Mouse (Mus musculus): ENCODE measurements around the gene Rrnad1. TPM values are rescaled to one million over a fixed set of nuclear protein-coding genes. Genes with fewer than 3 reads are reported as not detected.
A peak's percentile ranks its signal among the peaks of the same experiment; 100 is the strongest.
"Not testable (repeated sequence)": the region's sequence is repeated elsewhere in the genome, so short reads cannot be mapped to it uniquely, and the experiment has no call there.

The Rrnad1 gene
- polyA plus RNA-seq, 1 experiment: 17.8 TPM

GRCm38 (mm10) chr3:87891481-87891880 is 39.0 kb downstream of the Rrnad1 start:
- Histone ChIP-seq H3K4me3 (ENCODE audit: insufficient read depth, low read length) (no peak overlapping the region), H3K4me1 (ENCODE audit: control insufficient read depth, insufficient read depth, low read length) (0 out of 2 replicates have a peak, but pooled peaks cover 2% of the 10 kb centered on the region), H3K27ac (ENCODE audit: insufficient read depth, low read depth, low read length) (no peak overlapping the region)
- TF ChIP-seq CTCF (IDR thresholded peaks at IDR 0.05; ENCODE audit: low read depth, low read length) (no peak), POLR2A (IDR thresholded peaks at IDR 0.05; ENCODE audit: borderline replicate concordance, low read depth, low read length) (no peak)

- not testable (repeated sequence) for H3K4me3 ChIP-seq (ENCODE audit: insufficient read depth, low read length); H3K27ac ChIP-seq (ENCODE audit: insufficient read depth, low read depth, low read length)
- peaks cover 12% of the 10 kb centered on the region for H3K4me1 ChIP-seq (ENCODE audit: control insufficient read depth, insufficient read depth, low read length)
Observed at GRCm38 (mm10) chr3:87887400-87887799, 43.1 kb downstream of the Rrnad1 start.

DNA sequence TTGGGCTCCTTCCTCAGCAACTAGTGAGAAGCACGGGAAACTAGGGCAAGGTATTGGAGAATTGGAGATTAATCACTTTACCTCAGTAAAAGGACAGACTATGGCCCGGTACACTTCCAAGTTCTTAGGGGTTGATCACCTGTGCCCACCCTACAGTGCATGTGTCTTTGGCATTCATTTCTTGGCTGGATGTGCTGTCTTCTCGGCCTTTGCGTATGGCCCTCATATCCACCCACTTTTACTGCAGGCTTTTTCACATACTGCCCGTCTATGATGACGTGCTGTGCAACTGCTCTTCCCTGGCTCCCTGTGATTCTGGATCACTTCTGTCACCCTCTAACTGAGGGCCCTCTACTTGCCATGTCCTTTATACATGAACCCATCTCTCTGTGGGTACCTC is 44.1 kb downstream of the Rrnad1 start:
- H3K4me1 ChIP-seq (ENCODE audit: control insufficient read depth, insufficient read depth, low read length): peaks cover 13% of the 10 kb centered on the region
- no peak overlapping the region for H3K27ac ChIP-seq (ENCODE audit: insufficient read depth, low read depth, low read length)
- TF ChIP-seq POLR2A (IDR thresholded peaks at IDR 0.05; ENCODE audit: borderline replicate concordance, low read depth, low read length) (no peak), CTCF (IDR thresholded peaks at IDR 0.05; ENCODE audit: low read depth, low read length) (no peak)
- H3K4me3 ChIP-seq (ENCODE audit: insufficient read depth, low read length): peak overlapping the region; percentile 55; the same call in 1 of the 2 replicates

DNA sequence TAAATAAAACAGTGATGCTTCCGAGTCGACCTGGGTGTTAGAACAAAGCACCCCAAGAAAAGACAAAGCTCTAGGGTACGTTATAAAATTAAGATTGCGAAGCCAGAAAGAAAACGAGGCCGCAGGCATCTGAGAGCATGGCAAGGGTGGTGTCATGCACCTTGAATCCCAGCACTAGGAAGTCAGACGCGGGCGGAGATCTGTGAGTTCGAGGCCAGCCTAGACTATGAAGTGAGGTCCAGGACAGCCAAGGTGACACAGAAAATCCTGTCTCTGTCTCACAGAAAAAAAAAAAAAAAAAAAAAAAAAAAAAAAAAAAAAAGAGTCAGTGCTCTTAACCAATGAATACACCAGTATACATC is 44.5 kb downstream of the Rrnad1 start:
- peak overlapping the region; percentile 55 for H3K4me3 ChIP-seq (ENCODE audit: insufficient read depth, low read length)
- peaks cover 13% of the 10 kb centered on the region for H3K4me1 ChIP-seq (ENCODE audit: control insufficient read depth, insufficient read depth, low read length)
- TF ChIP-seq POLR2A (IDR thresholded peaks at IDR 0.05; ENCODE audit: borderline replicate concordance, low read depth, low read length) (no peak), CTCF (IDR thresholded peaks at IDR 0.05; ENCODE audit: low read depth, low read length) (no peak)
- no peak overlapping the region for H3K27ac ChIP-seq (ENCODE audit: insufficient read depth, low read depth, low read length)

DNA sequence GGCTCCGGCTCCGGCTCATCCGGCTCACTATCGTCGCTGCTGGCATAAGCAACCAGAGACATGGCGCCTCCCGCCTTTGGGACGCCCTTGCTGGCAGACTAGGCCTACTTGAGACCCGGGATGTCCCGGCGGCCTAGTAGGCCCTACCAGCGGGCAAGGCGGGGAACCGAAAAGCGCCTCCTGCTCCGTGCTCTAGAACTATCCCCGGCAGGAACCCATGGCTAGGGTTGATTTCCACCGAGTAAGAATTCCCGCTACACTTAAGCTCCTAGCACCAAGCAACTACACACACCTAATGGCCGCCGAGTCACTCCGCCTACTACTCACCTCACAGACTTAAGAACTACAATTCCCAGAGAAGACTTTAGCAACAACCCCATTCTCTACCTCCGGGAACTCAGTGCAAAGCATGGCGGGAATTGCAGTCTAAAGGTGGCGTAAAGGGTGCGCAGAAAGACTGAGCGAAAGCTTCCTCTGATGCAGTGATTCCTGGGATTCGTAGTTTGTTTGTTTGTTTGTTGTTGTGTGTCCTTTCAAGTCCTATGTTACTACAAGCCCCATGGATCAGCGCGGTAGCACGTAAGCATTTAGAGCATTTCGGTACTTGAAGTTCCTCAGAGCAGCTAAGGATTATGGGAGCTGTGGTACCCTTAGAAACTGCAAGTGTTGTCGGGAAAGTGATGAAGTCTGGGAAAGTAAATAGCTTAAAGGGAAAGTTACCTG is 45.1 kb downstream of the Rrnad1 start, which contains the start of gene Prcc:
Gene Prcc, minus strand, starts transcription at position 328 of the 723 bp plus-strand sequence.
- Histone ChIP-seq H3K27ac (ENCODE audit: insufficient read depth, low read depth, low read length) (peak within 1 kb of the TSS; percentile 71), H3K4me1 (ENCODE audit: control insufficient read depth, insufficient read depth, low read length) (peaks cover 13% of the 10 kb centered on the region), H3K4me3 (ENCODE audit: insufficient read depth, low read length) (peak within 1 kb of the TSS; percentile 74)
- no peak for TF ChIP-seq POLR2A (IDR thresholded peaks at IDR 0.05; ENCODE audit: borderline replicate concordance, low read depth, low read length)
- TF ChIP-seq CTCF (IDR thresholded peaks at IDR 0.05; ENCODE audit: low read depth, low read length): no peak

GRCm38 (mm10) chr3:87884708-87885251 is 45.7 kb downstream of the Rrnad1 start:
- H3K4me3 ChIP-seq (ENCODE audit: insufficient read depth, low read length): peak overlapping the region; percentile 74
- H3K27ac ChIP-seq (ENCODE audit: insufficient read depth, low read depth, low read length): peak overlapping the region; percentile 71
- TF ChIP-seq POLR2A (IDR thresholded peaks at IDR 0.05; ENCODE audit: borderline replicate concordance, low read depth, low read length) (no peak), CTCF (IDR thresholded peaks at IDR 0.05; ENCODE audit: low read depth, low read length) (no peak)
- peaks cover 13% of the 10 kb centered on the region for H3K4me1 ChIP-seq (ENCODE audit: control insufficient read depth, insufficient read depth, low read length)

- H3K4me3 ChIP-seq (ENCODE audit: insufficient read depth, low read length): peak overlapping the region; percentile 74
- H3K27ac ChIP-seq (ENCODE audit: insufficient read depth, low read depth, low read length): no peak overlapping the region
- TF ChIP-seq POLR2A (IDR thresholded peaks at IDR 0.05; ENCODE audit: borderline replicate concordance, low read depth, low read length) (no peak), CTCF (IDR thresholded peaks at IDR 0.05; ENCODE audit: low read depth, low read length) (no peak)
- H3K4me1 ChIP-seq (ENCODE audit: control insufficient read depth, insufficient read depth, low read length): peaks cover 13% of the 10 kb centered on the region
Observed at GRCm38 (mm10) chr3:87884291-87884690, 46.2 kb downstream of the Rrnad1 start.

DNA sequence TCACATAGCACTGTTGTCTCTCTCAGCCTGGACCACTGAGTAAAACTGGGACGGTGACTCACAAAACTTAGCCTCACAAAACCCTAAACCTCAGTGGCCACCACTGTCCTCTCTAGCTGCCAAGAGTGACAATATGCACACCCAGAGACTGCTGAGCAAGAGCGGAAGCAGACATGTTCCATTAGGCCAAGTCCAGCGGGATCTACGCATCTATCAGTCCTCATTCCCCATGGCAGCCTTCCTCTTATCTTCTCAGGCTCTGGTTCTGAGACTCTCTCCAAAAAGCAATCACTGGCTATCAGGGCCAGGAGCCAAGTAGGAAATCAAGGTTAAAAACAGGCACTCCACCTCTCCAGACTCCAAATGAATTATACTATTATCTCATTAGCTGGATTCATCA is 52.8 kb downstream of the Rrnad1 start:
- H3K4me3 ChIP-seq (ENCODE audit: insufficient read depth, low read length): no peak overlapping the region
- H3K4me1 ChIP-seq (ENCODE audit: control insufficient read depth, insufficient read depth, low read length): peaks cover 3% of the 10 kb centered on the region
- TF ChIP-seq POLR2A (IDR thresholded peaks at IDR 0.05; ENCODE audit: borderline replicate concordance, low read depth, low read length) (no peak), CTCF (IDR thresholded peaks at IDR 0.05; ENCODE audit: low read depth, low read length) (no peak)
- no peak overlapping the region for H3K27ac ChIP-seq (ENCODE audit: insufficient read depth, low read depth, low read length)

Other genes starting within 250 kb of the Rrnad1 start
- not detected in 2 replicates for gene Lrrc71, start 182.1 kb downstream of the Rrnad1 start, polyA plus RNA-seq (2012; ENCODE audit: insufficient read depth, insufficient read length, missing spikeins)
- gene Ntrk1, start 135.6 kb downstream of the Rrnad1 start, polyA plus RNA-seq (2012; ENCODE audit: insufficient read depth, insufficient read length, missing spikeins): not detected in 2 replicates
- not detected in 2 replicates for gene Insrr, start 133.8 kb downstream of the Rrnad1 start, polyA plus RNA-seq (2012; ENCODE audit: insufficient read depth, insufficient read length, missing spikeins)
- gene Pear1, start 106.4 kb downstream of the Rrnad1 start, polyA plus RNA-seq (2012; ENCODE audit: insufficient read depth, insufficient read length, missing spikeins): not detected in 2 replicates
- gene Sh2d2a, start 84.0 kb downstream of the Rrnad1 start, polyA plus RNA-seq (2012; ENCODE audit: insufficient read depth, insufficient read length, missing spikeins): not detected in 2 replicates
- 31.2 and 34.8 TPM in 2 replicates for gene Prcc, start 45.1 kb downstream of the Rrnad1 start, polyA plus RNA-seq (2012; ENCODE audit: insufficient read depth, insufficient read length, missing spikeins)
- 170 and 180 TPM in 2 replicates for gene Hdgf, start 24.4 kb downstream of the Rrnad1 start, polyA plus RNA-seq (2012; ENCODE audit: insufficient read depth, insufficient read length, missing spikeins)
- 139 and 147 TPM in 2 replicates for gene Mrpl24, start 11.2 kb downstream of the Rrnad1 start, polyA plus RNA-seq (2012; ENCODE audit: insufficient read depth, insufficient read length, missing spikeins)
- 22.0 and 22.3 TPM in 2 replicates for gene Isg20l2, start 403 bp downstream of the Rrnad1 start, polyA plus RNA-seq (2012; ENCODE audit: insufficient read depth, insufficient read length, missing spikeins)
- not detected in 2 replicates for gene Crabp2, start 17.9 kb upstream of the Rrnad1 start, polyA plus RNA-seq (2012; ENCODE audit: insufficient read depth, insufficient read length, missing spikeins)
- 1.4 and 1.7 TPM in 2 replicates for gene Nes, start 40.4 kb upstream of the Rrnad1 start, polyA plus RNA-seq (2012; ENCODE audit: insufficient read depth, insufficient read length, missing spikeins)
- gene Bcan, start 69.5 kb upstream of the Rrnad1 start, polyA plus RNA-seq (2012; ENCODE audit: insufficient read depth, insufficient read length, missing spikeins): not detected in 2 replicates
- not detected in 2 replicates for gene Hapln2, start 96.9 kb upstream of the Rrnad1 start, polyA plus RNA-seq (2012; ENCODE audit: insufficient read depth, insufficient read length, missing spikeins)
- gene Gpatch4, start 112.4 kb upstream of the Rrnad1 start, polyA plus RNA-seq (2012; ENCODE audit: insufficient read depth, insufficient read length, missing spikeins): 7.9 and 8.4 TPM in 2 replicates
- 76.1 and 83.0 TPM in 2 replicates for gene Naxe, start 127.8 kb upstream of the Rrnad1 start, polyA plus RNA-seq (2012; ENCODE audit: insufficient read depth, insufficient read length, missing spikeins)
- not detected in 2 replicates for gene Ttc24, start 147.6 kb upstream of the Rrnad1 start, polyA plus RNA-seq (2012; ENCODE audit: insufficient read depth, insufficient read length, missing spikeins)
- gene Iqgap3, start 151.3 kb upstream of the Rrnad1 start, polyA plus RNA-seq (2012; ENCODE audit: insufficient read depth, insufficient read length, missing spikeins): 20.5 and 25.7 TPM in 2 replicates
- gene Mef2d, start 211.7 kb upstream of the Rrnad1 start, polyA plus RNA-seq (2012; ENCODE audit: insufficient read depth, insufficient read length, missing spikeins): 84.5 and 98.1 TPM in 2 replicates

Measured in bone marrow macrophage, adult 2 months (primary cell).